Mouse (Mus musculus) C2C12 (cell line): ENCODE results near the gene Zic5. TPM values are rescaled to one million over a fixed set of nuclear protein-coding genes. Genes with fewer than 3 reads are reported as not detected.
A peak's percentile ranks its signal among the peaks of the same experiment; 100 is the strongest.

Experiments
- H3K27me3 ChIP-seq: one replicate; pipeline ENCODE4 v1.6.1; 2011; ENCODE audit not compliant: control insufficient read depth, insufficient read depth, insufficient read length
- H3K36me3 ChIP-seq: one replicate; pipeline ENCODE4 v1.6.1; 2011; ENCODE audit not compliant: control insufficient read depth, insufficient read depth
- H3K4me3 ChIP-seq: one replicate; pipeline ENCODE4 v1.5.1; 2011; ENCODE audit warnings: mild to moderate bottlenecking, control low read depth; ENCODE audit not compliant: poor library complexity, insufficient read depth, severe bottlenecking
- H3K79me2 ChIP-seq: one replicate; pipeline ENCODE4 v1.6.1; 2011; ENCODE audit not compliant: control insufficient read depth, insufficient read depth
- H3K79me3 ChIP-seq: one replicate; pipeline ENCODE4 v1.6.1; 2011; ENCODE audit warnings: low read depth, control low read depth
- H3ac ChIP-seq: one replicate; pipeline ENCODE3; 2011; ENCODE audit warnings: low read depth; ENCODE audit not compliant: control insufficient read depth, insufficient read length
- CEBPB ChIP-seq: IDR thresholded peaks from one replicate; pipeline ENCODE4 v1.6.1; 2011; ENCODE audit warnings: low read depth, mild to moderate bottlenecking, control low read depth, moderate library complexity
- CTCF ChIP-seq: IDR thresholded peaks from one replicate; pipeline ENCODE4 v1.5.1; 2011; ENCODE audit not compliant: control insufficient read depth, insufficient read depth, insufficient read length
- FOSL1 ChIP-seq: IDR thresholded peaks from one replicate; pipeline ENCODE4 v1.8.0; 2011; ENCODE audit warnings: mild to moderate bottlenecking, low read length; ENCODE audit not compliant: poor library complexity, insufficient read depth, severe bottlenecking
- MAX ChIP-seq: IDR thresholded peaks from one replicate; pipeline ENCODE4 v1.6.1; 2011; ENCODE audit warnings: mild to moderate bottlenecking, control low read depth
- MYOD1 ChIP-seq: IDR thresholded peaks from one replicate; pipeline ENCODE4 v1.6.1; 2011; ENCODE audit warnings: low read depth; ENCODE audit not compliant: control insufficient read depth, insufficient read length
- MYOG ChIP-seq: IDR thresholded peaks from one replicate; pipeline ENCODE4 v1.6.1; 2011; ENCODE audit not compliant: control insufficient read depth, insufficient read length; ENCODE audit errors: extremely low read depth
- USF1 ChIP-seq: IDR thresholded peaks from one replicate; pipeline ENCODE4 v1.6.1; 2011; ENCODE audit warnings: low read depth, mild to moderate bottlenecking, control low read depth, moderate library complexity
- polyA plus RNA-seq: library from polyadenylated mRNA; unstranded; fragments of >200 nt; fragmentation: generic; extraction: Trizol; gene quantifications from one replicate; pipeline ENCODE4 v1.2.1, GENCODE M21; 2012; ENCODE audit warnings: missing spikeins

The Zic5 gene
- polyA plus RNA-seq, 1 experiment: 0.76 TPM

DNA sequence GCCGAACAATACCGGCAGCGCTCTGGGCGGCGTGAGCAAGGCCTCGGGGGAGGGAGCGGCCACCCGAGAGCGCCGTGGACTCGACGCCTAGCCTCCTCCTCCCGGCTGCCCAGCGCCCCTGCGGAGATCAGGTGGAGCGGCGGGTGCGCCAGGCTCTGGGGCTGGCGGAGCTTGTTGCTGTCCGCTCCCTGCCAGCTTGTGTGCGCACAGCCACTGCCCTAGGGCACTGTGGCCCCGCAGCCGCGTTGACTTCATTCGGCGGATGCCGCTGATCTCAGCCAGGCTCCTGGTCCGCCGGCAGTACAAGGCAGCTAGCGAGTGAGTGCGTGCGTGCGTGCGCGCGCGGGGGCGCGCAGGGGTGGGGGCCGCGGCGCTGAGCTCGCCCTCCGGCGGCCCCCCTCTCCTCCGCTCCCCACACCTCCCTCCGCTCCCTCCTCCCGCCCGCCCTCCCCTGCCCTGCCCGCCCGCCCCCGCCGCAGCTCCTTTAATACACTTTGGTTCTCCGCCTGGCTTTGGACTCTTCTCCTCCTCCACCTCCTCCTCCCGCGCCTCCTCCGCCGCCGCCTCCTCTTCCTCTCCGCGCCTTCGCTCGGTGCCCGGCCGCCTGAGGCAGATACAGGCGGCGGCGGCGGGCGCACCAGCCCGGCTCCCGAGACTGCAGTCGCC lies 9.5 kb upstream of the Zic5 start, which contains the start of gene Zic2:
Zic2 (plus strand) TSS at position 545 of the 666 bp plus-strand sequence.
- H3ac ChIP-seq: peak within 1 kb of the TSS; percentile 58
- H3K36me3 ChIP-seq: no peaks in the 10 kb centered on the region
- TF ChIP-seq MAX (no peak), MYOD1 (no peak), CTCF (no peak), CEBPB (no peak), FOSL1 (no peak), MYOG (no peak), USF1 (no peak)
- peaks cover 2% of the 10 kb centered on the region for H3K79me3 ChIP-seq
- peaks cover 27% of the 10 kb centered on the region for H3K27me3 ChIP-seq
- peak within 1 kb of the TSS; percentile 39 for H3K4me3 ChIP-seq
- peaks cover 17% of the 10 kb centered on the region for H3K79me2 ChIP-seq

DNA sequence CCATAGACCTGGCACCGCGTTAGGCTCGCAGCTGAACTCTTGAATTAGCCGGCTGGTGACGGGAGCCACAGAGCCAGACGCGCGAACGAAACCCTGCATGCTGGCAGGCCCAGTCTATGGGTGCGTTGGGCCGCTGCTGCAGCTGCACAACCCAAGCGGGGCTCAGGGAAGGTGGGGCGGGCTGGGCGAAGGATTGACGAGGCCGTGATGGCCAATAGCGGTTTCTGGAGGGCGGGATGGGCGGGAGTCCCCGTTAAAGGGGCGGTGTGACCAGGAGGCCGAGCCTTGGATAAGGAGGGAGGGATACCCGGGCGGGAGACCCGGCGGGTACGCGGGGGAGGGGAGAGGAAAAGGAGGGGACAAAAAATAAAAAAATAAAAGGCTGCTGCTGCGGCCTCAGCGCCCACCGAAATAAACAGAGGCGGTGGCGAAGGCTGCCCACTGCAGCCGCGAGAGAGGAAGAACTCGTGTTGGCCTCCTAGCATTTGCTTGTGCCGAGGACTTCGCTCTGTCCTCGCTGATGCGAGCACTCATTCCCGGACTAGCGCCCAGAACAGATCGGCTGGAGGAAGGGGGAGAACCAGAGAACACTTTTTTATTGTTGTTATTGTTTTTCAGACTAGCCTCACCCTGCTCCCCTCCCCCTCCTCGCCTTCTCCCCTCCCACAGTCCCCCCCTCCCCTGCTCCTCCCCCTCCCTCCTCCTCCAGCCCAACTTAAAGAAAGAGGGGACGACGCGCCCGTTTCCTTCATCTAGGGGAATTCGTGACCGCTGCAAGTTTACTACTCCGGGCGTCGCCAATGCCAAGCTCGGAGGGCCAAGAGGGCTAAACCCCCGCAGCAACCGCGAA lies 8.8 kb upstream of the Zic5 start:
- Histone ChIP-seq H3K79me3 (peaks cover 2% of the 10 kb centered on the region), H3K4me3 (peak overlapping the region; percentile 18), H3K36me3 (no peaks in the 10 kb centered on the region), H3K27me3 (peaks cover 28% of the 10 kb centered on the region), H3ac (peak overlapping the region; percentile 27), H3K79me2 (peaks cover 17% of the 10 kb centered on the region)
- no peak for TF ChIP-seq MAX
- TF ChIP-seq CEBPB: no peak
- TF ChIP-seq FOSL1: no peak
- no peak for TF ChIP-seq USF1
- no peak for TF ChIP-seq MYOG

DNA sequence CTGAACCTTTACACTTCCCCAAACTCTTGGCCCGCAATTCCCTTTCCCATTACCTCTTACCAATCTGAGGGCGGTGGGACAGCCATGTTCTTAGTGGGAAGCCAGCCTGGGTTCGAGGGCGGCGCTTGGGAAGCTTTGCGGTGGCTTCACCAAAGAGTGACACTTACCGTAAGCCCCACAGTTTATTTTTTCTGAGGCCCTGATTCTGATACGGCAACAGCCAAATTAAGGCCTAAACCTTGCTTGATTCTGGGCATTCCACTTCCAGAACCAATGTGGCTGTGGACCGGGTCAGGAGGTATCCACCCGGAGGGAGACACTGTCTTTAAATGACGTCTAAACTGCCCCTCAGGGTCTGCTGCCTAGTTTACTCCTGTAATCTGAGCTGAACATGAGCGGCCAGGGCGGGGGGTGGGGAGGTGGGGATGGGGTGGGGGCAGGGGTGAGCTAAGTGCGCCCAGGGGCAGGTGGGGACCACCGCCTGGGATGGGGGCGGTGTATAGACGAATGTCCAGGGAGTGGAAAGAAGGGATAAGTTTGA lies 7.8 kb upstream of the Zic5 start:
- Histone ChIP-seq H3K36me3 (no peaks in the 10 kb centered on the region), H3K79me2 (peaks cover 17% of the 10 kb centered on the region), H3K27me3 (peaks cover 28% of the 10 kb centered on the region), H3ac (no peak overlapping the region), H3K4me3 (no peak overlapping the region), H3K79me3 (peaks cover 2% of the 10 kb centered on the region)
- no peak for TF ChIP-seq CEBPB
- no peak for TF ChIP-seq USF1
- TF ChIP-seq MYOG: no peak
- TF ChIP-seq CTCF: no peak
- TF ChIP-seq MYOD1: no peak

DNA sequence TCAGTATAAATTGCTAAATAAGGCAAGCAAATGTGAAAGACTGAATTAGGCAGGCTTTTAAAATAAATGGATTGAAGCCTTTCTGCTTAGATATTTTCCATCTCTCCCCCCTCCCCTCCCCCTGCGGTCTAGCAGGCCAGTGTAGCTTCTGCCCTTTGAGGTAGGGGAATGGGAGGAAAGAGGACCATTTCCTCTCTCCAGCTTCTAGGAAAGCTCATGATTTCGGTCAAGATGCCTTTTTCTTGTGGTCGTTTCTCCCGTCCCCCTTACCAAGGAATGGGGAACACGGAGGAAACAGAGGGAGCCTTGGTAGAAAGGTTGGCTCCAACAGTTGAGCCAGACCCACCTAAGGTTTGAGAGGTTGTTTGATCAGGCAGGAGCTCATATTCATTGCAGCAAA lies 7.2 kb upstream of the Zic5 start:
- TF ChIP-seq MAX (no peak), USF1 (no peak)
- Histone ChIP-seq H3ac (no peak overlapping the region), H3K27me3 (peaks cover 28% of the 10 kb centered on the region), H3K79me3 (peaks cover 2% of the 10 kb centered on the region), H3K4me3 (no peak overlapping the region), H3K36me3 (no peaks in the 10 kb centered on the region), H3K79me2 (peaks cover 13% of the 10 kb centered on the region)

DNA sequence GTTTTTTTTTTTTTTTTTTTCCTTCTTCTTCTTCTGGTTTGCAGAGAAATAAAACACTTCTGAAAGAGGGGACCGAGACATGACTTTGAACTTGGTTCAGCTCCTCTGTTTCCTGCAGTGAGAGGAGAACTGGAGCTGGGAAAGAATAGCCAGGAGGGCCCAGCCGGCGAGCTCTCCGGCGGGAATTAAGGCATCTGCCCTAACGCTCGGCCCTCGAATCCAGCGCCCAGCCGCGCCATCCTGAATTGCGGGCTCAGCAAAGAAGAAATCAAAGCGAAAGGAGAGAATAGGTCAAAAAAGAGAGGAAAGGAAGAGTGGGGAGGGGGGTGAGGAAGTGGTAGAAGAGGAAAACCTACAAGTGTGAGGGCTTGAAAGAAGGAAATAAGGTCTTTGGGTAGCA lies 6.7 kb upstream of the Zic5 start:
- H3ac ChIP-seq: no peak overlapping the region
- peaks cover 8% of the 10 kb centered on the region for H3K79me2 ChIP-seq
- no peaks in the 10 kb centered on the region for H3K36me3 ChIP-seq
- no peak for TF ChIP-seq MAX
- no peak for TF ChIP-seq CTCF
- TF ChIP-seq USF1: no peak
- TF ChIP-seq CEBPB: no peak
- TF ChIP-seq FOSL1: no peak
- TF ChIP-seq MYOD1: no peak
- no peak for TF ChIP-seq MYOG
- peaks cover 2% of the 10 kb centered on the region for H3K79me3 ChIP-seq
- no peak overlapping the region for H3K4me3 ChIP-seq
- H3K27me3 ChIP-seq: peaks cover 28% of the 10 kb centered on the region
